Mouse (Mus musculus): ENCODE results near the gene Skp1a. TPM values are rescaled to one million over a fixed set of nuclear protein-coding genes. Genes with fewer than 3 reads are reported as not detected.

Skp1a gene
- total and polyA plus RNA-seq, 3 experiments: 169 to 1,533 (median 445) TPM

DNA sequence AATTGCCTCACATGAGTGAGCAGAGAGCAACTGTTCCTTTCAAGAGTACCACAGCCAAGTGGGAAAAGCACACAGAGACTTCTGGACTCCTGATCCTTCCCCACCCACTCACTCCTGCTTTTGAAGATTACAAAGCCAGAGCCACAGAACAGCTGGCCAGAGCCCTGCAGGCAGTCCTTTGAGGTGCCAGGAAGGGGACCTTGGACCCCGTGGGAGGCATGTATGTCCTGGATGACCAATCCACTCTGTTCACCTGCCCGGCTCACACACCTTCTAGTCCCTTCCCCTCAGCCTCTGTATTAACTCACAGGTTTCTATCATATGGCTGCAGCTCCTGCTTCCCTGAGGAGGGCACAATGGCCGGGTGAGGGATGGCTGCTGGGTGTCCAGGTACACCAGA lies 25.6 kb downstream of the Skp1a start:
- no peaks in the 10 kb centered on the region for H3K79me2 ChIP-seq (ENCODE audit: control insufficient read depth, insufficient read depth, low read length, poor library complexity)
- no peaks in the 10 kb centered on the region; a peak in 1 of 4 replicates for H3K36me3 ChIP-seq (ENCODE audit: control insufficient read depth in 1 of 2, insufficient read depth in 2 of 2, low read length in 2 of 2)
- DNase-seq (ENCODE audit: low read depth, low spot score): no peak
- H3K9me3 ChIP-seq (replicated peaks; ENCODE audit: insufficient read depth, low read length): no peaks in the 10 kb centered on the region
- no peaks in the 10 kb centered on the region for H3K27me3 ChIP-seq (ENCODE audit: control insufficient read depth in 1 of 2, insufficient read depth in 2 of 2, low read length in 2 of 2)
- no peak overlapping the region for H3K4me3 ChIP-seq (ENCODE audit: control insufficient read depth in 1 of 2, insufficient read depth in 1 of 2, low read depth in 2 of 2, low read length in 2 of 2)
- TF ChIP-seq TAL1 (IDR thresholded peaks at IDR 0.05; ENCODE audit: low read length): no peak
- TF ChIP-seq ETS1 (IDR thresholded peaks at IDR 0.05; ENCODE audit: low read depth, low read length): no peak
- TF ChIP-seq TCF12 (IDR thresholded peaks at IDR 0.05; ENCODE audit: low read depth, low read length): no peak
- TF ChIP-seq SMC3 (IDR thresholded peaks at IDR 0.05; ENCODE audit: low read depth, low read length): no peak
- no peak for TF ChIP-seq UBTF (IDR thresholded peaks at IDR 0.05; ENCODE audit: borderline replicate concordance, insufficient read depth, low read depth, low read length)
- TF ChIP-seq CHD2 (IDR thresholded peaks at IDR 0.05; ENCODE audit: low read length): no peak
- no peak for TF ChIP-seq MXI1 (IDR thresholded peaks at IDR 0.05; ENCODE audit: low read depth, low read length)
- no peak for TF ChIP-seq USF1 (IDR thresholded peaks at IDR 0.05; ENCODE audit: low read depth, low read length)
- no peak for TF ChIP-seq BHLHE40 (IDR thresholded peaks at IDR 0.05; ENCODE audit: borderline replicate concordance, low read depth, low read length)
- no peak for TF ChIP-seq CHD1 (IDR thresholded peaks at IDR 0.05; ENCODE audit: low read depth, low read length)
- TF ChIP-seq GABPA (IDR thresholded peaks at IDR 0.05; ENCODE audit: low read depth, low read length): no peak
- TF ChIP-seq JUND (IDR thresholded peaks at IDR 0.05; ENCODE audit: low read depth, low read length): no peak
- TF ChIP-seq MEF2A (IDR thresholded peaks at IDR 0.05; ENCODE audit: extremely low read depth, insufficient replicate concordance, low read depth, low read length, poor library complexity, severe bottlenecking): no peak
- TF ChIP-seq SIN3A (IDR thresholded peaks at IDR 0.05; ENCODE audit: low read length): no peak
- no peak overlapping the region for H3K9ac ChIP-seq (ENCODE audit: control insufficient read depth, low read depth, low read length, poor library complexity, severe bottlenecking)
- H3K4me1 ChIP-seq (ENCODE audit: control insufficient read depth in 1 of 2, insufficient read depth in 2 of 2, low read length in 2 of 2): peaks cover 3 to 11% of the 10 kb centered on the region in 2 experiments
- no peak overlapping the region for H3K27ac ChIP-seq (ENCODE audit: control insufficient read depth, low read depth, low read length)

DNA sequence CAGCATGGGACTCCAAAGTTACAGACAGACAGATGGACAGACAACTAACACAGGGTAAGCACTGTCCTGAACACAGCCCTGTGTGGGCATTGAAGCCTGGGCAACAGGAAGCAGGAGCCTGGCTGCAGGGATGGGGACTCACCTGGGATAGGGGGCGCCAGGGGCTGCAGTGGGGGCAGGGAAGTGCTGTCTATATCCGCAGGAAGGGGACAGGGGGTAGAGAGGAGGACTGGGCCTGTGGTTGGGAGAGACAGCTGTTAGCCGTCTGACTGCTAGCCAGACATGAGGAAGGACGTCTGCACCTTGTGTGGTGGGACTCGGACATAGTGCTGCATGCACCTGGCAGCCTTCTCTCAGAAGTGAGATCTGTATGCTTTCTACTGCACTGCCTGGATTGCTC lies 26.9 kb downstream of the Skp1a start:
- Histone ChIP-seq H3K27ac (ENCODE audit: control insufficient read depth, low read depth, low read length) (no peak overlapping the region), H3K27me3 (ENCODE audit: control insufficient read depth in 1 of 2, insufficient read depth in 2 of 2, low read length in 2 of 2) (no peaks in the 10 kb centered on the region), H3K9me3 (replicated peaks; ENCODE audit: insufficient read depth, low read length) (no peaks in the 10 kb centered on the region), H3K4me3 (ENCODE audit: control insufficient read depth in 1 of 2, insufficient read depth in 1 of 2, low read depth in 2 of 2, low read length in 2 of 2) (no peak overlapping the region), H3K9ac (ENCODE audit: control insufficient read depth, low read depth, low read length, poor library complexity, severe bottlenecking) (no peak overlapping the region), H3K36me3 (ENCODE audit: control insufficient read depth in 1 of 2, insufficient read depth in 2 of 2, low read length in 2 of 2) (no peaks in the 10 kb centered on the region; a peak in 1 of 4 replicates), H3K4me1 (ENCODE audit: control insufficient read depth in 1 of 2, insufficient read depth in 2 of 2, low read length in 2 of 2) (peaks cover 3 to 11% of the 10 kb centered on the region in 2 experiments), H3K79me2 (ENCODE audit: control insufficient read depth, insufficient read depth, low read length, poor library complexity) (no peaks in the 10 kb centered on the region)
- no peak for DNase-seq (ENCODE audit: low read depth, low spot score)
- TF ChIP-seq ELF1 (IDR thresholded peaks at IDR 0.05; ENCODE audit: low read depth, low read length): no peak
- no peak for TF ChIP-seq MXI1 (IDR thresholded peaks at IDR 0.05; ENCODE audit: low read depth, low read length)
- no peak for TF ChIP-seq USF1 (IDR thresholded peaks at IDR 0.05; ENCODE audit: low read depth, low read length)
